Mouse (Mus musculus) E14TG2a.4 (cell line): Measurements from ENCODE around the gene Cers4.

Source experiments
- H3K27me3 ChIP-seq: 2 replicates; pipeline ENCODE4 v1.6.1; 2014; ENCODE audit warnings: low read length, control low read depth; ENCODE audit not compliant: insufficient read depth
- H3K36me3 ChIP-seq: 2 replicates; pipeline ENCODE4 v1.6.1; 2014; ENCODE audit warnings: low read length, control low read depth; ENCODE audit not compliant: insufficient read depth
- H3K4me1 ChIP-seq: replicated peaks from 2 replicates; pipeline ENCODE4 v1.6.1; 2014; ENCODE audit warnings: low read depth, low read length, control low read depth
- H3K4me3 ChIP-seq: replicated peaks from 2 replicates; pipeline ENCODE4 v1.5.1; 2014; ENCODE audit warnings: mild to moderate bottlenecking, low read length
- H3K9me3 ChIP-seq: 2 replicates; pipeline ENCODE4 v1.6.1; 2014; ENCODE audit warnings: low read length, control low read depth
- CTCF ChIP-seq: conservative IDR thresholded peaks from 2 replicates; pipeline ENCODE4 v1.5.1; 2014; ENCODE audit warnings: low read length
- NANOG ChIP-seq: IDR thresholded peaks from 2 replicates; pipeline ENCODE4 v1.6.1; 2014; ENCODE audit warnings: borderline replicate concordance, low read length, mixed read lengths
- POU5F1 ChIP-seq: IDR thresholded peaks from 2 replicates; pipeline ENCODE4 v1.6.1; 2014; ENCODE audit warnings: low read length, borderline replicate concordance

Cers4 gene

GRCm38 (mm10) chr8:4492851-4493685 is at the start of gene Cers4:
Gene Cers4 (plus strand): TSS chr8:4493026.
- Histone ChIP-seq H3K27me3 (peaks cover 4% of the 10 kb centered on the region; the same call in 1 of the 2 replicates), H3K9me3 (peaks cover 8% of the 10 kb centered on the region; the same call in 1 of the 2 replicates), H3K36me3 (no peaks in the 10 kb centered on the region), H3K4me1 (peaks cover 45% of the 10 kb centered on the region), H3K4me3 (peak within 1 kb of the TSS; percentile 83)
- no peak for TF ChIP-seq POU5F1
- TF ChIP-seq CTCF = no peak
- no peak for TF ChIP-seq NANOG

- Histone ChIP-seq H3K9me3 (no peaks in the 10 kb centered on the region), H3K4me1 (no peaks in the 10 kb centered on the region), H3K4me3 (no peak overlapping the region), H3K36me3 (no peaks in the 10 kb centered on the region), H3K27me3 (no peaks in the 10 kb centered on the region)
- TF ChIP-seq CTCF = no peak
- TF ChIP-seq POU5F1 = no peak
- TF ChIP-seq NANOG = no peak
Observed at GRCm38 (mm10) chr8:4458165-4458564, 34.7 kb upstream of the Cers4 start.

GRCm38 (mm10) chr8:4463061-4463460 is 29.8 kb upstream of the Cers4 start:
- no peaks in the 10 kb centered on the region for H3K36me3 ChIP-seq

GRCm38 (mm10) chr8:4474419-4475187 is 18.2 kb upstream of the Cers4 start:
- no peaks in the 10 kb centered on the region for H3K4me1 ChIP-seq
- TF ChIP-seq CTCF = no peak
- no peak for TF ChIP-seq POU5F1
- no peak for TF ChIP-seq NANOG

More at GRCm38 (mm10) chr8:4463061-4463460, 29.8 kb upstream of the Cers4 start:
- TF ChIP-seq NANOG (no peak), CTCF (no peak), POU5F1 (no peak)
- H3K4me1 ChIP-seq = no peaks in the 10 kb centered on the region
- H3K4me3 ChIP-seq = no peak overlapping the region
- H3K27me3 ChIP-seq = no peaks in the 10 kb centered on the region
- no peaks in the 10 kb centered on the region for H3K9me3 ChIP-seq

GRCm38 (mm10) chr8:4481154-4481553 is 11.7 kb upstream of the Cers4 start:
- H3K4me1 ChIP-seq = peaks cover 17% of the 10 kb centered on the region
- H3K27me3 ChIP-seq = no peaks in the 10 kb centered on the region
- no peak overlapping the region for H3K4me3 ChIP-seq
- TF ChIP-seq NANOG (no peak), CTCF (no peak), POU5F1 (no peak)
- H3K9me3 ChIP-seq = no peaks in the 10 kb centered on the region
- no peaks in the 10 kb centered on the region for H3K36me3 ChIP-seq

More at GRCm38 (mm10) chr8:4474419-4475187, 18.2 kb upstream of the Cers4 start:
- Histone ChIP-seq H3K9me3 (no peaks in the 10 kb centered on the region), H3K27me3 (no peaks in the 10 kb centered on the region), H3K36me3 (no peaks in the 10 kb centered on the region), H3K4me3 (no peak overlapping the region)

GRCm38 (mm10) chr8:4481586-4481985 is 11.2 kb upstream of the Cers4 start:
- no peaks in the 10 kb centered on the region for H3K9me3 ChIP-seq
- H3K4me3 ChIP-seq = no peak overlapping the region
- no peaks in the 10 kb centered on the region for H3K36me3 ChIP-seq
- H3K4me1 ChIP-seq = peaks cover 17% of the 10 kb centered on the region
- no peaks in the 10 kb centered on the region for H3K27me3 ChIP-seq
- TF ChIP-seq CTCF (no peak), POU5F1 (no peak), NANOG (peak; percentile 10; the same call in 1 of the 2 replicates)

GRCm38 (mm10) chr8:4482501-4482900 is 10.3 kb upstream of the Cers4 start:
- H3K27me3 ChIP-seq = no peaks in the 10 kb centered on the region
- peaks cover 17% of the 10 kb centered on the region for H3K4me1 ChIP-seq

GRCm38 (mm10) chr8:4483330-4483729 is 9.5 kb upstream of the Cers4 start:
- Histone ChIP-seq H3K9me3 (no peaks in the 10 kb centered on the region), H3K36me3 (no peaks in the 10 kb centered on the region), H3K4me1 (peaks cover 17% of the 10 kb centered on the region), H3K27me3 (no peaks in the 10 kb centered on the region), H3K4me3 (no peak overlapping the region)
- TF ChIP-seq POU5F1 (no peak), NANOG (no peak), CTCF (no peak)

More at GRCm38 (mm10) chr8:4482501-4482900, 10.3 kb upstream of the Cers4 start:
- TF ChIP-seq CTCF (no peak), NANOG (no peak), POU5F1 (no peak)
- Histone ChIP-seq H3K4me3 (no peak overlapping the region), H3K36me3 (no peaks in the 10 kb centered on the region), H3K9me3 (no peaks in the 10 kb centered on the region)
